Mouse (Mus musculus) NIH3T3 (cell line): ENCODE measurements around the gene Dhfr.
"Not testable (repeated sequence)": the region's sequence is repeated elsewhere in the genome, so short reads cannot be mapped to it uniquely, and the experiment has no call there.

Experiments used
- DNase-seq: peaks from one replicate; pipeline ENCODE4 v3.0.0-alpha.2; 2012; ENCODE audit warnings: low read depth

Dhfr gene

DNA sequence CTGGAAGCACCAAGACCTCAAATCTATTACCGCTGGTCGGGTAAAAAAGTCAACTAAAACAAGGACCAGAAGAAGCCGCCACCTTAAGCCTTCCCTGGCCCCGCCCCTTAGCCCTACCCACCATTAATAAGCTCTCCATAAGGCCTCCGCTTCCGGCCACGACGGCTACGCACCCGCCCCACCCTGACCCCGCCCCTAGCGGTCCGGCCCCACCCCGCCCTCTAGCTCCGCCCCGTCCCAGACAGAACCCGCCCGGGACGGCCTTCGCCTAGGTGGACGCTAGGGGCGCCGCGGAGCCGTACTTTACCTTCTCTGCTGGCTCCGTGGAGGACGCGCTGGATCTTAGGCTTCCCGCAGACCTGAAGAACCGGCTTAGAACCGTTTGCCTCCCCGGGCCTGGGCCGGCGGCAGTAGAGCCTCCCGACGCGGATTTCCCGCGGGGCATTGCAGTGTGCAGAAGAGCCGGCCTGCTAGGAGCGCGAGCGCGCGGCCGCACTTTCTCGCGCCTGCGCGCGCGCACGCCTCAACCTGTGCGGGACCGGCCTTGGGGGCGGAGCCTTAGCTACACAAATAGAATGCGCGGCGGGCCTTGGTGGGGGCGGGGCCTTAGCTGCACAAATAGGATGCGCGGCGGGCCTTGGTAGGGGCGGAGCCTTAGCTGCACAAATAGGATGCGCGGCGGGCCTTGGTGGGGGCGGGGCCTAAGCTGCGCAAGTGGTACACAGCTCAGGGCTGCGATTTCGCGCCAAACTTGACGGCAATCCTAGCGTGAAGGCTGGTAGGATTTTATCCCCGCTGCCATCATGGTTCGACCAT, at the start of gene Dhfr, which contains the start of gene Msh3:
Gene Dhfr (plus strand): TSS at position 271 of the 816 bp plus-strand sequence.
Gene Msh3 (minus strand): TSS at position 548 of the 816 bp plus-strand sequence.
- peak; percentile 99 for DNase-seq

- no peak for DNase-seq
Observed at GRCm38 (mm10) chr13:92305680-92306079, 48.8 kb upstream of the Dhfr start, which contains the start of gene Gm20379. Gm20379 (plus strand) TSS chr13:92305980.

GRCm38 (mm10) chr13:92314613-92315012, 39.9 kb upstream of the Dhfr start:
- DNase-seq: no peak

GRCm38 (mm10) chr13:92320770-92321169, 33.8 kb upstream of the Dhfr start:
- no peak for DNase-seq

GRCm38 (mm10) chr13:92326030-92326429, 28.5 kb upstream of the Dhfr start:
- peak; percentile 39 for DNase-seq

- no peak for DNase-seq
Observed at GRCm38 (mm10) chr13:92328000-92328399, 26.5 kb upstream of the Dhfr start.

DNA sequence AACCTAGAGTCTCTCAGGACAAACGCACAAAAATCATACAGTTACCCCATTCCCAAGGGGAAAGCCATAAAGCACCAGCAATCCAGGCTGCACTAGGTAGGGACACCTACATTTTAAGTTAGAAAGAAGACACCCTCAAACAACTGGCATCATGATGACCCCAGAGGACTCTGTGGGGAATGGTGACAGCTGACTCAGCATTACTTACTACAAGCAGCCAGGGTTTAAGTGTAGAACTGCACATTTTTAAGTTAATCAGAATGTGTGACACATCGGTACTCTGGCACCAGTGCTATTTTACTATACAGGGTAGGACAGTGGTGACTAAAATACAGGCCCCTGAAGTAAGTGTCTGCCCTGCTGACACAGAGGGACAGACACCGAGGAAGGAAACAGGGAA, 23.9 kb upstream of the Dhfr start:
- DNase-seq: no peak

DNA sequence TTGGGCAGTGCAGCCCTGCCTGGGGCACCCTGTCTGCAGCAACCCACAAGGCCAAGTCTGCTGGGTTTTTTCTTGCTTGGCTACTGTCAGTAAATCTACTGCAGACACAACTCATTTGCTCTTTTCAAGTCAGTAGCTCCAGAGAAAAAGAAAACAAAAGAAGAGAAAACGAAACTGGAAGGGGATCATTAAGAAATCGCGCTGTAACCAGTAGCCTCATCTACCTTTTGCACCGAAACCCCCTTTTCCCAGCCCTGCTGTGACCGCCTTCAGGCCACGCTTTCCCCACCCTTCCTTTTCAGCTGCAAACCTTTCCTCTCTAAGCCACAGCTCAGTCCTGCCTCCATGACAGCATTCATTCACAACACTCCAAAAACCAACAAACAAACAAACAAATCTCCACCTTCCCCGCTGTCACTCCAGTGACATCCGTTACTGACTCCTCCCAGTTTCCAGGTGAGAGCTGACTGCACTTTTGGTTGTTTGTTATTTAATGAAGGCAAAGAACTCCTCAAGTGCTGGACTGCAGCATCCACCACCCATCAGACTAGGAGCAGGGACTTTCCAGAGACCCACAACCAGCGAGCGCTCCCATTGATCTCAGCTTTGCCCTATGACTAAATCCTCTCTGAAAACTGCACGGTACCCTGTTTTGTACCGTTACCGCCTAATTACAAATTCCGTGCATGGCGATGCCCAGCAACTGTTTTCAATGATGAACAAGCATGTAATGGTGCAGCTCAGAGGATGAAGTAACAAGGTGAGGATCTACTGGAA, 22.2 kb upstream of the Dhfr start:
- no peak for DNase-seq

- DNase-seq: no peak
Observed at GRCm38 (mm10) chr13:92336857-92337256, 17.7 kb upstream of the Dhfr start.

DNA sequence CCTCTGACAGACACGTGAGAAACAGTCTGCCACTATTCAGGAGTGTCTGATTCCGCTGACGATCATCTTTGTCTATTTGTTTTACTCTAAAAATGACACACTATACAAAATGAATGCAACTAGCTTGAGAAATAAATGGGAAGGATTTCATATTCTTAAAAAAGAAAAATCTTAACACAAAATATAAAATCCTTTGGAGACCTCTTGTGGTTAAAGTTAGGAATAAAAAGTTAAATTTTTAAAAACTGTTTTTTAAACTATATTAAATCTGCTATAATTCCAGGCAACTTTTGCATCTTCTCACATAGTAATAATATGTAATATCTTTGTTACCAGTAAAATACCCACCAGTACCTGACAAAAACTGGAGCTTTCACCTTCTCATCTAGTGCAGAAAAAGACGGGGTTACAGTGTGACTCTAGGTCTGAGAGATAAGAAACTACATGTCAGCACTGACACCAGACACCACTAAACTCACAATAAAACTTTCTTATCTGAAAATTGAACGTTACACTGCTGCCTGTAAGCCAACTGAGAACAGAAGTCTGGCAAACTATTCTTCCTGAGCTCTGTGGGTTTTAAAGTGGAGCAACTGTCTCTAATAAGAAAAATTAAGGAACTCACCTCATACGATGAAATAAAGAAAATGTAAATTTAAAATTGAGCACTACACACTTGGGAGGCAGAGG, 16.6 kb upstream of the Dhfr start:
- DNase-seq: peak; percentile 4

DNA sequence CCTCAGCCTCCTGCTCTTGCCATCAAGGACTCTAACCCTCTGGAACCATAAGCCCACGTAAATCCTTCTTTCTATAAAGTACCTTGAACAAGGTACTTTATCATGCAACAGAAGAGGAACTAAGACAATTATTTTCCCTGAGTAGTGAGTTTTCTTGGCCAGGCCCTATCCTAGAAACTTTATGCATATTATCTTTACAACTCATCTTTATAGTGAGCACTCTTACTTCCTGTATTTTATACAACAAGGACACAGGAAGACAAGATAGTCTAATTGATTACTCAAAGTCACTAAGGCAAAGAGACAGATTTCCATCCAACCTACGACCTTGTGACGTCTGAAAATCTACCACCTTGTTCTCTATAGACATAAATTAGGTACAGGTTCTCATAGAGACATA, 14.7 kb upstream of the Dhfr start:
- no peak for DNase-seq

- DNase-seq: no peak
Observed at GRCm38 (mm10) chr13:92344033-92344432, 10.5 kb upstream of the Dhfr start.

DNA sequence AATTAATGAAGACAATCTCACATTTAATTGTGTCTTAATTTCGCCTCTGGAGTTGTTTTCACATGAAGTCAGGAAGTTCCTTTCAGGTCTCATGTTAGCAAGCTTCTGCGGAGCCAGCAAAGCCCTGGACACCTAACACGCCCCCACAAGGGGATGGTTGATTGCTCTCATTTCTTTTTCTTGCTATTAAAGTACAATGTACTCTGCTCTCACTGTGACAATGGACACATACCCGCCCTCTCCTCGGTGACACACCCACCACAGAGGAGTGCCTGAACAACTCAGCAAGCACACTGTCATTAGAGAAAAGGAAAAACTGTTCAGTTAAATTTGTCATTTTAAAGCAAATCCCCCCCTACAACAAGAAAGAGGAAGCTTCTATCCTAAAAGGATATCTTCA, 8.2 kb upstream of the Dhfr start:
- DNase-seq: no peak

DNA sequence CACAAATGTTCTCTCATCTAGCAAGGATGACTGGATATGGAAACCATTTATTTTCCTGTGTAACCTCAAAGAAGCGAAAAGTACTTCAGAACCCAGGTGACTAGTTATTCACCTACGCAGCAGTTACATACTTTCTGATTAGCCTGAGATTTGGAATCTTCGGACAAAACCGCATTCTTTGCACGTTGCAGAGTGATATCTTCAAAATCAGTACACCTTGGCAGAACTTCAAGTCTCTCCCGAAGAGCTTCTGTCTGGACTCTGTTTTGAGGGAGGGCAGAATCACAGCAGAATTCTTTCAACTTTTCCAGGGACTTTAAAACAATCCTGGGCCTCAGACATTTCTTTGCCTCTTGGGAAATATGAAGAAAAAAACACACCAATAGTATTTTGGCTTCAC, 3.4 kb upstream of the Dhfr start:
- no peak for DNase-seq

DNA sequence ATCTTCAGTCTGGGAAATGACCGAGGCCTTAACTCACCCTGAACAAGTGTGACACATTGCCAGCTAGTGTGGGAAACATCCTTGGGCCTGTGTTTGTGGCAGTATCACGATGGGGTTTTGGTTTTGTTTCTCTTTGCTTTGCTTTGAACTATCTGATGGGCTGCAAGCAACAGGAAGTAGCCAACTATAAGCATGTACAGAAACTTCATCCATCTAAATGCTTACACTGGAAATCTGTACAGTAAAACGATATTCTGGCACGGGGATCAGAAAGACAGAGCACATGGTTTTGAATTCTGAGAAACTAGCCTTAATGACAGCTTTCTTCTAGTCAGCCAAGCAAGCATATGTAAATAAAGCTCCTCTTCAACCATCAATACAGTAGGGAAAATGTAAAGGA, 570 bp upstream of the Dhfr start:
- DNase-seq: peak; percentile 35

- DNase-seq: no peak
Observed at GRCm38 (mm10) chr13:92355272-92355643, 732 bp downstream of the Dhfr start.

DNA sequence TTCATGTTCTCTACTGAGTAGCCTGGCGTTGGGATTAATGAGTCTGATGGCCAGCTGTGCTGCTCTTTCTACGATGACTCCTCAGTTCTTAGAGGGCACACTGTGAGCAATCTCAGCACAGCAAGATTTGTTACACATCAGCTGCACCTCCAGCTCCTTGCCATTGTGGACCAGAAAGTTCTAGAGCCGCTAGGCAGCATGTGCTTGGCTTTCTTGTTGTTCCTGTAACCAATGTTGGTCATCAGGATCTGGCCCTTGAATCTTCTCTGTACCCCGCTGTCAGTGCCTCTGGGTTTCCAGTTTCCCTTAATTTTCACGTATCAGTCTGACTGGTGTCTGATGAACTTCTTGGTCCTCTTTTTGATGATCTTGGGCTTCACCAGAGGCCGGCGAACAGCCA, 1.9 kb downstream of the Dhfr start:
- DNase-seq: no peak

DNA sequence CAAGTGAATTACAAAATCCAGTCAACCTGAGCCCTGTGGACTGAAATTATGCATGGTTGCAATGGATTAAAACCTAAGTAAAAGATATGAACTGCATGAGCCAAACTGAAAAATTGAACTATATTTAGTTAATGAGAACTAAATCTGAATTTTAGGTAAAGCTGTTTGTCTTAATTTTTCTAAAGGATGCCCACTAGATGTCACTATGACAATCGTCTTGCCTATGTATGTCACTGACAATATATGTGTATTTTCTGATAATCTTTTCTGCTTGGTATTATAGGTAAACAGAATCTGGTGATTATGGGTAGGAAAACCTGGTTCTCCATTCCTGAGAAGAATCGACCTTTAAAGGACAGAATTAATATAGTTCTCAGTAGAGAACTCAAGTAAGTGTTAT, 3.1 kb downstream of the Dhfr start:
- peak; percentile 49 for DNase-seq

- no peak for DNase-seq
Observed at GRCm38 (mm10) chr13:92361609-92362008, 7.1 kb downstream of the Dhfr start.

- peak; percentile 72 for DNase-seq
Observed at GRCm38 (mm10) chr13:92365312-92365711, 10.8 kb downstream of the Dhfr start.

DNA sequence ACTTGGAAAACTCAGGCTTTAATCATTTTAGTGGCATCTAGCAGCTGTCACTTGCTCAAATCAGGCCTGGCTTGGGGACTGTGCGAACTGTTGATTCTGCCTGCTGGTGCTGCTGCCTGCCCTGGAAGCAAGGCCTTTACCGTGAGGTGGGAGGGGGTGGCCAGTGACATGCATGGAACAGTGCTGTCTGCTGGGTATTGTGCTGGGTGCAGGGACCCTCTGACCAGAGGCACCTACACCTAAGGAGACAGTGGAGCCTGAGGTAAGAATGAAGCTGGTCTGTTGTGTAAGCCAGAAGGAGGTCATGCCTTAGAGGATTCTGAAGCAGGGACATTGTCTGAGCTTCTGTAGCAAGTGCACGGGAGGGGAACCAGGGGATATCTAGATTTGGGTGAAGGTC, 16.3 kb downstream of the Dhfr start:
- DNase-seq: no peak

DNA sequence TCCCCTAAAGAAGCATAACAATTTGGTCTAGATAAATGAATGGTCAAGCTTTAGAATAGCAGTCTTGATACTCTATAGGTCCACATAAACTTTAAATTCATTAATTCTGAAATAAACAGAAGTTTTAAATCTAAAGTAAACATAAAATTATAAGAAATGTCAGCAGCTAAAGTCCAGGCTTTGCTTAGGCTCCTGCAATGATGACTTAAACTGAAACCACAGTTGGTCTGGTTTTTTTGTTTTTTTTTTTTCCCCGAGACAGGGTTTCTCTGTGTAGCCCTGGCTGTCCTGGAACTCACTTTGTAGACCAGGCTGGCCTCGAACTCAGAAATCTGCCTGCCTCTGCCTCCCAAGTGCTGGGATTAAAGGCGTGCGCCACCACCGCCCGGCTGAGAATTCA, 16.9 kb downstream of the Dhfr start:
- DNase-seq: not testable (repeated sequence)

DNA sequence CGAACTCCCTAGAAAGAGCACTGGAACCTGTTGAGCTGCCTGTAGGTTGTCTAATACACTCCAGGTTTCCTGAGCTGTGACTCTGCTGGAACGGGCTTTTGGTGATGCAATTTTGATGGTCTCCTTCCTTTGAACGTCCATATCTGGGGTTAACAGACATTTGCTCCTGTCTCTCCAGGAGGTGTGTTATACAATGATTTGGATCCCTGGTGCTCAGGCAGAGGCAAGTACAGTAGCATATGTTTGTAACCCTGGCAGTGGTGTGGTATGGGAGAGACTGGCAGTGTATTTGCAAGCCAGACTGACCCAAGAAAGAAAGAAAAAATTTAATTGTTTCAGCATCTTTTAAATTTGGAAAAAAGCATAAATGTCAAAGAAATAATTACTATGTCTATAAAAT, 32.8 kb downstream of the Dhfr start:
- DNase-seq: no peak
